Mouse (Mus musculus) liver, postnatal 0 days (tissue): ENCODE results near the gene Vmp1. TPM values are rescaled to one million over a fixed set of nuclear protein-coding genes. Genes with fewer than 3 reads are reported as not detected.
A peak's percentile ranks its signal among the peaks of the same experiment; 100 is the strongest.

Experiments
- ATAC-seq: fragments of 200-750 bp; cut with Nextera tagmentation; 2 replicates; pipeline ENCODE4 v1.8.0; 2017; ENCODE audit warnings: mild to moderate bottlenecking, moderate library complexity
- DNase-seq: peaks from one replicate; pipeline ENCODE4 v3.0.0-alpha.2; 2016
- H3K27ac ChIP-seq: fragments of 300-500 bp; sonication (generic); 2 replicates; pipeline ENCODE4 v1.5.1; 2014; ENCODE audit warnings: antibody characterized with exemption, moderate library complexity, mild to moderate bottlenecking, low read depth
- H3K27me3 ChIP-seq: fragments of 300-500 bp; sonication (generic); 2 replicates; pipeline ENCODE4 v1.6.1; 2014; ENCODE audit warnings: low read length, control low read depth, mixed read lengths; ENCODE audit not compliant: insufficient read depth
- H3K36me3 ChIP-seq: fragments of 300-500 bp; sonication (generic); replicated peaks from 2 replicates; pipeline ENCODE4 v1.6.1; 2014; ENCODE audit warnings: mild to moderate bottlenecking, control low read depth, low read length, moderate library complexity, mixed read lengths; ENCODE audit not compliant: insufficient read depth
- H3K4me1 ChIP-seq: fragments of 300-500 bp; sonication (generic); 2 replicates; pipeline ENCODE4 v1.6.1; 2014; ENCODE audit warnings: antibody characterized with exemption, mild to moderate bottlenecking, control low read depth; ENCODE audit not compliant: insufficient read depth
- H3K4me2 ChIP-seq: fragments of 300-500 bp; sonication (generic); 2 replicates; pipeline ENCODE4 v1.6.1; 2014; ENCODE audit warnings: low read depth, mild to moderate bottlenecking, low read length, moderate library complexity, mixed read lengths
- H3K4me3 ChIP-seq: fragments of 300-500 bp; sonication (generic); 2 replicates; pipeline ENCODE4 v1.5.1; 2014; ENCODE audit warnings: low read depth, low read length
- H3K9ac ChIP-seq: fragments of 300-500 bp; sonication (generic); replicated peaks from 2 replicates; pipeline ENCODE4 v1.6.1; 2014; ENCODE audit warnings: mild to moderate bottlenecking, moderate library complexity
- H3K9me3 ChIP-seq: fragments of 300-500 bp; sonication (generic); 2 replicates; pipeline ENCODE4 v1.6.1; 2016; ENCODE audit warnings: mild to moderate bottlenecking, control low read depth, low read length, mixed read lengths
- CTCF ChIP-seq: sonication (generic); IDR thresholded peaks from 2 replicates; pipeline ENCODE4 v1.5.1; 2016; ENCODE audit warnings: antibody characterized with exemption, low read depth
- EP300 ChIP-seq: IDR thresholded peaks from 2 replicates; pipeline ENCODE4 v1.6.1; 2016; ENCODE audit warnings: antibody characterized with exemption, low read depth, mild to moderate bottlenecking
- WGBS: fragments of 180-500 bp; shearing (Covaris S2); extraction: QIAGEN DNeasy Blood & Tissue Kit; methylation state at CpG from one replicate; pipeline ENCODE4 v1.1.7; 2014; ENCODE audit not compliant: insufficient replicate concordance; 5-methylcytosine and 5-hydroxymethylcytosine counted together
- polyA plus RNA-seq: library from polyadenylated mRNA; unstranded; fragments of >200 nt; fragmentation: Nextera tagmentation; extraction: Ambion mirVana; gene quantifications from 2 replicates; pipeline ENCODE4 v1.2.1, GENCODE M21; 2015

Vmp1 gene
- polyA plus RNA-seq, 1 experiment from 2014 or later: 125 TPM

GRCm38 (mm10) chr11:86637697-86638096 is 45.9 kb downstream of the Vmp1 start:
- no peak for DNase-seq
- Histone ChIP-seq H3K9ac (no peak overlapping the region), H3K4me1 (peaks cover 6% of the 10 kb centered on the region; the same call in 1 of the 2 replicates), H3K27me3 (no peaks in the 10 kb centered on the region), H3K9me3 (no peaks in the 10 kb centered on the region), H3K4me3 (no peak overlapping the region), H3K4me2 (no peak overlapping the region), H3K36me3 (peaks cover 15% of the 10 kb centered on the region), H3K27ac (no peak overlapping the region)
- 57% methylated on average over 2 of the region's 2 CpGs for WGBS
- no peak for TF ChIP-seq EP300
- no peak for TF ChIP-seq CTCF
- 0 out of 2 replicates have a peak, but pooled peaks have one; percentile 35 for ATAC-seq

- Histone ChIP-seq H3K27ac (no peak overlapping the region), H3K9ac (no peak overlapping the region), H3K27me3 (no peaks in the 10 kb centered on the region), H3K9me3 (no peaks in the 10 kb centered on the region), H3K36me3 (peaks cover 22% of the 10 kb centered on the region), H3K4me3 (no peak overlapping the region), H3K4me2 (no peak overlapping the region), H3K4me1 (peaks cover 9% of the 10 kb centered on the region; the same call in 1 of the 2 replicates)
- DNase-seq (no peak), ATAC-seq (no peak)
- 73% methylated on average over 6 of the region's 6 CpGs for WGBS
- no peak for TF ChIP-seq EP300
- no peak for TF ChIP-seq CTCF
Observed at GRCm38 (mm10) chr11:86634396-86634795, 49.2 kb downstream of the Vmp1 start.

- Histone ChIP-seq H3K4me3 (no peak overlapping the region), H3K9ac (no peak overlapping the region), H3K27ac (peak overlapping the region; percentile 76), H3K36me3 (peaks cover 19% of the 10 kb centered on the region), H3K27me3 (no peaks in the 10 kb centered on the region), H3K9me3 (no peaks in the 10 kb centered on the region), H3K4me2 (no peak overlapping the region), H3K4me1 (peaks cover 7% of the 10 kb centered on the region; the same call in 1 of the 2 replicates)
- DNase-seq (no peak), ATAC-seq (peak; percentile 30; the same call in 1 of the 2 replicates)
- 89% methylated on average over 7 of the region's 7 CpGs for WGBS
- no peak for TF ChIP-seq CTCF
- TF ChIP-seq EP300: no peak
Observed at GRCm38 (mm10) chr11:86629941-86630340, 53.7 kb downstream of the Vmp1 start.

GRCm38 (mm10) chr11:86629445-86629844 is 54.2 kb downstream of the Vmp1 start:
- no peaks in the 10 kb centered on the region for H3K27me3 ChIP-seq
- no peaks in the 10 kb centered on the region for H3K9me3 ChIP-seq
- H3K36me3 ChIP-seq: peaks cover 15% of the 10 kb centered on the region
- 49% methylated on average over 3 of the region's 3 CpGs for WGBS
- H3K9ac ChIP-seq: no peak overlapping the region
- DNase-seq (no peak), ATAC-seq (peak; percentile 76)
- no peak overlapping the region for H3K4me3 ChIP-seq
- H3K27ac ChIP-seq: peak overlapping the region; percentile 76
- TF ChIP-seq EP300 (peak; percentile 67), CTCF (no peak)
- H3K4me2 ChIP-seq: no peak overlapping the region
- H3K4me1 ChIP-seq: peaks cover 6% of the 10 kb centered on the region; the same call in 1 of the 2 replicates

- no peaks in the 10 kb centered on the region for H3K27me3 ChIP-seq
- H3K9ac ChIP-seq: no peak overlapping the region
- peak overlapping the region; percentile 60 for H3K27ac ChIP-seq
- no peak for TF ChIP-seq EP300
- TF ChIP-seq CTCF: no peak
- ATAC-seq (no peak), DNase-seq (no peak)
- H3K9me3 ChIP-seq: no peaks in the 10 kb centered on the region
- 43% methylated on average over 2 of the region's 2 CpGs for WGBS
- H3K4me1 ChIP-seq: peaks cover 11% of the 10 kb centered on the region; the same call in 1 of the 2 replicates
- no peak overlapping the region for H3K4me3 ChIP-seq
- H3K4me2 ChIP-seq: no peak overlapping the region
- H3K36me3 ChIP-seq: peaks cover 10% of the 10 kb centered on the region
Observed at GRCm38 (mm10) chr11:86628448-86628847, 55.2 kb downstream of the Vmp1 start.

GRCm38 (mm10) chr11:86627649-86628048 is 56.0 kb downstream of the Vmp1 start:
- Histone ChIP-seq H3K4me1 (peaks cover 11% of the 10 kb centered on the region; the same call in 1 of the 2 replicates), H3K27ac (no peak overlapping the region)

More at GRCm38 (mm10) chr11:86627649-86628048, 56.0 kb downstream of the Vmp1 start:
- no peaks in the 10 kb centered on the region for H3K27me3 ChIP-seq
- no peak overlapping the region for H3K4me3 ChIP-seq
- H3K36me3 ChIP-seq: peaks cover 10% of the 10 kb centered on the region
- H3K9ac ChIP-seq: no peak overlapping the region
- no peak overlapping the region for H3K4me2 ChIP-seq
- DNase-seq (no peak), ATAC-seq (no peak)
- H3K9me3 ChIP-seq: no peaks in the 10 kb centered on the region
- peak; percentile 27 for TF ChIP-seq CTCF
- TF ChIP-seq EP300: no peak
